Mouse (Mus musculus) forebrain, embryonic 14.5 days (tissue): ENCODE measurements at regions not wholly inside any gene's neighbourhood (a gene's known extent, or its start where the extent isn't known, plus 50 kb on each side); places are given as distances from the start of the nearest gene placed in this dataset.

Experiments used
- ATAC-seq: fragments of 200-750 bp; cut with Nextera tagmentation; 2 replicates; pipeline ENCODE4 v1.8.0; 2017; ENCODE audit warnings: mild to moderate bottlenecking, moderate library complexity
- DNase-seq: peaks from one replicate; pipeline ENCODE4 v3.0.0-alpha.2; 2015; ENCODE audit warnings: low spot score
- H3K27ac ChIP-seq: fragments of 300-500 bp; sonication (generic); 2 replicates; pipeline ENCODE4 v1.5.1; 2014; ENCODE audit warnings: low read depth, mild to moderate bottlenecking, control low read depth, low read length, moderate library complexity
- H3K27me3 ChIP-seq: fragments of 300-500 bp; sonication (generic); replicated peaks from 2 replicates; pipeline ENCODE4 v1.6.1; 2014; ENCODE audit warnings: low read length, control low read depth, mixed read lengths; ENCODE audit not compliant: control insufficient read depth, insufficient read depth
- H3K36me3 ChIP-seq: fragments of 300-500 bp; sonication (generic); 2 replicates; pipeline ENCODE4 v1.6.1; 2014; ENCODE audit warnings: low read length, control low read depth; ENCODE audit not compliant: control insufficient read depth, insufficient read depth
- H3K4me1 ChIP-seq: fragments of 300-500 bp; sonication (generic); 2 replicates; pipeline ENCODE4 v1.6.1; 2014; ENCODE audit warnings: antibody characterized with exemption, low read length, control low read depth; ENCODE audit not compliant: control insufficient read depth, insufficient read depth
- H3K4me2 ChIP-seq: fragments of 300-500 bp; sonication (generic); 2 replicates; pipeline ENCODE4 v1.6.1; 2014; ENCODE audit warnings: mild to moderate bottlenecking, control low read depth, low read length
- H3K4me3 ChIP-seq: fragments of 300-500 bp; sonication (generic); 2 replicates; pipeline ENCODE4 v1.5.1; 2014; ENCODE audit warnings: low read depth, low read length, control low read depth
- H3K9ac ChIP-seq: fragments of 300-500 bp; sonication (generic); 2 replicates; pipeline ENCODE4 v1.6.1; 2014; ENCODE audit warnings: mild to moderate bottlenecking, low read length, control low read depth, moderate library complexity
- H3K9me3 ChIP-seq: fragments of 300-500 bp; sonication (generic); replicated peaks from 2 replicates; pipeline ENCODE4 v1.6.1; 2016; ENCODE audit warnings: low read length, control low read depth, mixed read lengths; ENCODE audit not compliant: control insufficient read depth
- WGBS: fragments of 180-500 bp; shearing (Covaris S2); extraction: QIAGEN DNeasy Blood & Tissue Kit; methylation state at CpG from one replicate; pipeline ENCODE4 v1.1.7; 2014; 5-methylcytosine and 5-hydroxymethylcytosine counted together

DNA sequence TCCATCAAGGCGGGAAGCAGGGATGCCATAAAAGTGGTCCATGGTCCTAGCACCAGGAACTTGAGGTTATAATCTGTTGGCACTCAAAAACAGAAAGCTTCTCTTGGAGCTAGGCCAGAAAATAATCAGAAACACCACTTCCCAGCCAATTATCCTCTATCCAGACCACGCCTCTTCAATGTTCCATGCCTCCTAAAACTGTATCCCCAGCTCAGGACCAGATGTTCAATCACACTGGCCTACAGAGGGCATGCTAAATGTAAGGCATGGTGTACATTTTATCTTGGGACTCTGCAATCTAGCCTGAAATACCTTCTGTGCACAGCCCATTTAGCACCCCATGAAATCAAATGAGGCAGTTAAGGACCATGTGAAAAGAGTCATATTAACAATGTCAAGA is 418.4 kb upstream of the Gm11114 start:
- WGBS: 82% methylated on average over 2 of the region's 2 CpGs
- H3K4me3 ChIP-seq: no peak overlapping the region

DNA sequence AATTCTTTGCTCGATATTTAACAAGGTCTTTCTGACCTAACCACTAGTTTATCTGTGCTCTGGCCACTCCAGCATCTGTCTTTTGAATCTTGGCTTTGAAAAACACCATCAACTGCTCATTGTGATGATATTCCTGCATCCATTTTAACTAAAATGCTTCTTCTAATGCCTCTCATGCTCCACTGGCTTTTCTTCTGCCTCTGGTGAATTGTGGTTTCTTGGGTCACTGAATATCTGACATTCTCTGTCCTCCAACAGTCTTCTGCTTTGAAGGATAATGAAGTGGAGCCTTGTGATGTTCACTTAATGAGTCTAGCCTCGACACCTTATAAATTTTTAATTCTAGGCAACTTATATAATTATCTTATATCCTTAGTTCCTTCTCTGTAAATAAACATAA is 416.5 kb upstream of the Gm11114 start:
- H3K4me1 ChIP-seq: no peaks in the 10 kb centered on the region
- ATAC-seq: no peak

More for the DNA sequence above, 418.4 kb upstream of the Gm11114 start:
- Histone ChIP-seq H3K9me3 (no peaks in the 10 kb centered on the region), H3K27me3 (no peaks in the 10 kb centered on the region), H3K9ac (no peak overlapping the region), H3K4me2 (no peak overlapping the region), H3K27ac (no peak overlapping the region), H3K4me1 (no peaks in the 10 kb centered on the region), H3K36me3 (no peaks in the 10 kb centered on the region)
- ATAC-seq (no peak), DNase-seq (peak; percentile 3)

DNA sequence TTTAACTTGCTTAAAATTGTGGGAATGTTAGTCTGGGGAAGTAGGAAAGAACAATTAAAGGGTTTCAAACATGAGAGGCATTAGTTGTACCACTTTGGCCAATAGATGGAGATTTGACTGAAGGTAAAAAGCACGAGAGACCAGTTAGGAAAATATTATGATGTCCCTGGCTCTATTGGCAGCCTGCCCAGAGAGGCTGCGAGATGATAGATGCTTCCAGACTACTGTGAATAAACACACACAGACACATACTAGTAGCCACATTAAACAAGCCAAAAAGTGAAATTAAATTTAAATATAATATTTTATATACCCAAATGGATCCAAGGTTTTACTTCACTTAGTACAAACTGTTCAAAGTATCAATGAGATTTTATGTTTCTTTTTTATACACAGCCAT is 411.9 kb upstream of the Gm11114 start:
- Histone ChIP-seq H3K4me3 (no peak overlapping the region), H3K4me2 (no peak overlapping the region), H3K4me1 (no peaks in the 10 kb centered on the region), H3K27me3 (no peaks in the 10 kb centered on the region), H3K36me3 (no peaks in the 10 kb centered on the region), H3K9ac (no peak overlapping the region), H3K9me3 (no peaks in the 10 kb centered on the region), H3K27ac (no peak overlapping the region)
- 33% methylated on average over 2 of the region's 2 CpGs for WGBS
- DNase-seq (peak; percentile 19), ATAC-seq (no peak)

More for the DNA sequence above, 416.5 kb upstream of the Gm11114 start:
- Histone ChIP-seq H3K36me3 (no peaks in the 10 kb centered on the region), H3K9ac (no peak overlapping the region), H3K9me3 (no peaks in the 10 kb centered on the region), H3K4me3 (no peak overlapping the region), H3K27ac (no peak overlapping the region), H3K27me3 (no peaks in the 10 kb centered on the region), H3K4me2 (no peak overlapping the region)
- DNase-seq: no peak
- WGBS: 54% methylated on average over 2 of the region's 2 CpGs

DNA sequence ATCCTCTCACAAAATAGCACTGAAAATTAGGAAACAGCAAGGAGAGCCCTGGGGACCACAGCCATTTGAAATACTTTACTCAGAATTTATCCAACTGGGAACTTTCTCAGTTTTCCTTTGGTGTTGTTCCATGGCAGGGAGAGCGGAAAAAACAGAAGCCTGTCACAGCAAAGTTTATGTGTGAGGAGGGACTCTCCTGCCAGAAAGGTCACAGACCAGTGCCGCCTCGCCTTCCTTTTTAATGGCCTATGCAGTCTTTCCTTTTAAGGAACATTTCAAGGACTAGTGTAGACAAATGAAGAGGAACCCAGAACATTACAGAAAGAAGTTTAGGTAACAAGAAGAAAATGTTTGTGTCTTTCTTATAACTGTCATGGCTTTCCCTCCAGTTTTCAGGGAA is 406.3 kb upstream of the Gm11114 start:
- H3K27ac ChIP-seq: no peak overlapping the region
- no peak overlapping the region for H3K4me3 ChIP-seq
- no peak for DNase-seq
- WGBS: 93% methylated on average over 3 of the region's 3 CpGs
- no peak overlapping the region for H3K4me2 ChIP-seq
- H3K27me3 ChIP-seq: no peaks in the 10 kb centered on the region
- H3K9ac ChIP-seq: no peak overlapping the region
- ATAC-seq: no peak
- H3K4me1 ChIP-seq: no peaks in the 10 kb centered on the region
- H3K9me3 ChIP-seq: no peaks in the 10 kb centered on the region
- H3K36me3 ChIP-seq: no peaks in the 10 kb centered on the region

DNA sequence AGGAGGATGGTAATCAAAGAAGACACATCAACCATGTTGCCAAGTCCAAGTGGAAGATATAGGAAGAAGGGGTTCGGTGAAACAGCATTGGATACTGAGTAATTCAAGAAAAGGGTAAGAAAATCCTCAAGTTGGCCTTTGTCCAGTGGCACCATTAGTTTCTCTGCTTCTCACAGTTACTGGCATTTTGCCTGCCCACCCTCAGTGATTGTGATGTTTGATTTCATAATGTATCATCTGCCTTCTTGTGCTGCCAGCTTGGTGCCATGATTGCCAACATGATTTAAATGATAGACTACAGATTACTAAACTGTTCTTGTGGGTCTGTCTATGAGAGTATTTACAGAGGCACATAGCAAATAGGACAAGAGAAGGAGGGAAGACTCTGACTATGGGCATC is 399.3 kb upstream of the Gm11114 start:
- H3K9me3 ChIP-seq: no peaks in the 10 kb centered on the region
- H3K36me3 ChIP-seq: no peaks in the 10 kb centered on the region
- no peaks in the 10 kb centered on the region for H3K27me3 ChIP-seq
- no peak for ATAC-seq
- no peak overlapping the region for H3K27ac ChIP-seq
- WGBS: 73% methylated on average over 1 of the region's 1 CpGs
- peak; percentile 41 for DNase-seq
- no peak overlapping the region for H3K4me2 ChIP-seq
- no peak overlapping the region for H3K9ac ChIP-seq
- no peaks in the 10 kb centered on the region for H3K4me1 ChIP-seq
- H3K4me3 ChIP-seq: no peak overlapping the region

DNA sequence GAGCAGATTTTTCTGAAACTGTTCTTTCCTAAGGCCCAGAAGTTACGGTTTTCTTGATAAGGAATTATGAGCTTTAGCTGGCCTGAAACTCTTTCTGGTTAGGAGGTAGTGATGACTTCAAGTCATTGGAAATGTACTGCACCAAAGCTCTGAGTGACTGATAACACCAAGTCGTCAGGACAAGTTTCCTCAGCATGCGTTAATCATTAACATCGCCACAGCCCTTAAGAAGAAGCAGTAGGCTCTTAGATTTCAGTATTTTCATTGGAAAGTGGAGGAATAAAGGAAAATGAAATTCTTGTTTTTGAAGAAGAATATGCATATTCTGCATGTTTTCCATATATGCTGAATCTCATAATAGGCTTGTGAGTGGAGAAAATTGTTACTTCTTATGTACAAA is 390.3 kb upstream of the Gm11114 start:
- no peaks in the 10 kb centered on the region for H3K36me3 ChIP-seq
- WGBS: 86% methylated on average over 4 of the region's 4 CpGs
- ATAC-seq (no peak), DNase-seq (no peak)
- H3K4me3 ChIP-seq: no peak overlapping the region
- 0 out of 2 replicates have a peak, but pooled peaks cover 2% of the 10 kb centered on the region for H3K9me3 ChIP-seq
- no peak overlapping the region for H3K9ac ChIP-seq
- H3K4me1 ChIP-seq: no peaks in the 10 kb centered on the region
- no peaks in the 10 kb centered on the region for H3K27me3 ChIP-seq
- H3K4me2 ChIP-seq: no peak overlapping the region
- H3K27ac ChIP-seq: no peak overlapping the region

DNA sequence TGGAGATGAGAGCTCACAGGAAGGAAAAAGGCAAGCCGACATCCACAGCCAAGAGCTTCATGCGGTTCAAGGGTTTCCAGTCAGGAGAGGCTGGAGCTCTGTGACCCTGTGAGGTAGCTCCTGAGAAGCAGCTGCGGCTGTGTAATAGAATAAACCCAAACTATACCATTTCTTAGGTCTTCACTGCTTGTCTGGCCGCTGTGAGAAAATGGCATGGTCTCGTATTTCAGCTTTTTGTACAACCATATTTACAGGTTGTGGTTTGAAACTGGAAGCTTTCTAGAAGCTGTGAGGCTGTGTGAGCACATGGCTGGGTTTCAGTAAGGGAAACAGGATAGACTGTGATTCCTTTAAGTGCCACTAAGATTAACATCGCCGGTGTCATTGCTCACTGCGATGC is 388.6 kb upstream of the Gm11114 start:
- WGBS: 88% methylated on average over 8 of the region's 8 CpGs
- H3K27me3 ChIP-seq: no peaks in the 10 kb centered on the region
- ATAC-seq: no peak

DNA sequence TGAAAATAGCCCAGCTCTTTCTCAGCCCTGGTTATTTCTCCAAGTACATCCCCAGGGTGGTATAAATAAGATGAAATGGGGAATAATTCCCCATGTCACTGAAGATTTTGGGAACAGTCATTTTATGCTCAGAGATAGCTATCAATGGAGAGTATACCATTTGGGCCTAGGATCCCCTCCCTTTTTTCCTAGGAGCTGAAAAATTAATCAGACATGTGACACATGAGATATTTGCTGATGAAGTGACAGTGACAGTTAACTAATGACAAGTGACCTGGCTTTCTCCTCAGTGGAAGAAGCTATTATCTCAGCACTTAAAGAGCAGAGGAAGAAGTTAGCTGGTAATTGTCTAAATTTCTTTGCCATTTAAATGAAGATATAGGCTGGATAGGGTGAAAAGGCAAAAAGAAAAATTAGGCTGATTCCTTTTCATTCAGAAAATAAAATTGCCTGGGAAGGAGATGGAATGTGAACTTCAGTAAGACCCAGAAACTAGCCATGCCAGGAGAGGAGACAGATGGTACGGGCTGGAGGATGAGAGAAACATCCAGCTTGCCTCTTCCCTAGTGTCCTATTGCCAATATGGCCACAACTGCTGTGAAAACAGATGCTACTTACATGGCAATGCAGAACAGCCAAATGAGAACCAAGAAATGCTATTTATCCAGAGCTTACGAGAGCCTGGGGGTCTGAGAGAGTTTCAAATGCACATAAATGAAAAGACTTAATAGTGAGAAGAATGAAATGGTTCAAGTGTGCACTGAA is 376.1 kb upstream of the Gm11114 start:
- Histone ChIP-seq H3K9ac (no peak overlapping the region), H3K27ac (no peak overlapping the region), H3K4me2 (no peak overlapping the region), H3K4me1 (no peaks in the 10 kb centered on the region), H3K27me3 (no peaks in the 10 kb centered on the region), H3K36me3 (no peaks in the 10 kb centered on the region), H3K4me3 (no peak overlapping the region), H3K9me3 (no peaks in the 10 kb centered on the region)
- DNase-seq: peak; percentile 5
- ATAC-seq: no peak
- 77% methylated on average over 2 of the region's 2 CpGs for WGBS

More for the DNA sequence above, 388.6 kb upstream of the Gm11114 start:
- no peak overlapping the region for H3K27ac ChIP-seq
- H3K4me3 ChIP-seq: no peak overlapping the region
- no peak overlapping the region for H3K4me2 ChIP-seq
- no peaks in the 10 kb centered on the region for H3K36me3 ChIP-seq
- no peak overlapping the region for H3K9ac ChIP-seq
- no peak for DNase-seq
- H3K4me1 ChIP-seq: no peaks in the 10 kb centered on the region
- 0 out of 2 replicates have a peak, but pooled peaks cover 2% of the 10 kb centered on the region for H3K9me3 ChIP-seq

DNA sequence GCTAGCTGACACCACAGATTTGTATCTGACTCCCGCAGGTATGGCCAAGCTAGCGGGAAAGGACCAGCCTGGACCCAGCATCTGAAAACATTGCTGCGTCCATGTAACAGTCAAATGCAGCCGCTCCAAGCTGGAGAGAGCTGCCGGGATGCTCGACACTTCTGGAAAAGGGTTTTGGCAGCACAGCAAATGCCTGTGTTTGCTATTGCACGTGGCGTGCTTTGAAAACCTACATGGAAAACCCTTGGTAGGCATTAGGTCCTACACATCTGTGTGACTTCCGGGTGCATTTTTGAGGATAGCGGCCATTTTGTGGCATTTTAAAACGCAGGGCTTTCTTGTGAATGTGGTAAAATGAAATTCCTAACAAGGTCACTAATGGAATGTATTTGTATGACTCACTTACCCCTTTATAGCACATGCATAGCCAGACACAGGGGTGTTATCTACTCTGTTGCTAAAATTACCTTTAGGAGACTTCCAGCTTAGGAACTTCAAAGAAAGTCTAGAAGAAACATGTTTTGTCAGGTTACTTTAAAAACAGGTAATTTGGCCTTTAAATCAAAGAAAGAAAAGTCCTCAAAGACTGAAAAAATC is 345.9 kb upstream of the Gm11114 start:
- Histone ChIP-seq H3K4me1 (no peaks in the 10 kb centered on the region), H3K27ac (no peak overlapping the region), H3K9ac (no peak overlapping the region), H3K36me3 (no peaks in the 10 kb centered on the region), H3K9me3 (no peaks in the 10 kb centered on the region), H3K27me3 (no peaks in the 10 kb centered on the region), H3K4me2 (no peak overlapping the region), H3K4me3 (no peak overlapping the region)
- no peak for ATAC-seq
- DNase-seq: no peak
- WGBS: 96% methylated on average over 11 of the region's 11 CpGs
